Mouse (Mus musculus) liver, adult 2 months (tissue): Measurements from ENCODE around the gene Syngr1. TPM values are rescaled to one million over a fixed set of nuclear protein-coding genes. Genes with fewer than 3 reads are reported as not detected.

Source experiments
- DNase-seq: peaks from one replicate; pipeline ENCODE4 v3.0.0-alpha.2; 2011; ENCODE audit warnings: low read depth, low spot score; ENCODE audit errors: extremely low read depth
- H3K27ac ChIP-seq: fragments of 200-500 bp; replicated peaks from 2 replicates; pipeline ENCODE4 v1.5.1; 2012; ENCODE audit warnings: low read depth, mild to moderate bottlenecking, control low read depth, inconsistent platforms, low read length; ENCODE audit not compliant: insufficient read depth
- H3K27me3 ChIP-seq: fragments of 200-500 bp; 2 replicates; pipeline ENCODE4 v1.6.1; 2012; ENCODE audit warnings: mild to moderate bottlenecking, moderate library complexity, low read length, inconsistent platforms; ENCODE audit not compliant: control insufficient read depth, insufficient read depth
- H3K36me3 ChIP-seq: fragments of 200-500 bp; 2 replicates; pipeline ENCODE4 v1.6.1; 2012; ENCODE audit warnings: low read length, inconsistent platforms; ENCODE audit not compliant: control insufficient read depth, insufficient read depth
- H3K4me1 ChIP-seq: fragments of 200-500 bp; 2 replicates; pipeline ENCODE4 v1.6.1; 2011; ENCODE audit warnings: low read length; ENCODE audit not compliant: control insufficient read depth, insufficient read depth
- H3K4me3 ChIP-seq: fragments of 200-500 bp; 2 replicates; pipeline ENCODE4 v1.5.1; 2011; ENCODE audit warnings: low read depth, mild to moderate bottlenecking, control low read depth, low read length, moderate library complexity; ENCODE audit not compliant: insufficient read depth
- H3K79me2 ChIP-seq: fragments of 200-500 bp; 2 replicates; pipeline ENCODE4 v1.6.1; 2012; ENCODE audit warnings: inconsistent platforms, mild to moderate bottlenecking, low read length, moderate library complexity; ENCODE audit not compliant: control insufficient read depth, insufficient read depth
- H3K9ac ChIP-seq: fragments of 200-500 bp; 2 replicates; pipeline ENCODE4 v1.6.1; 2012; ENCODE audit warnings: low read depth, mild to moderate bottlenecking, control low read depth, inconsistent platforms, low read length
- CTCF ChIP-seq: fragments of 200-500 bp; IDR thresholded peaks from 2 replicates; pipeline ENCODE4 v1.5.1; 2011; ENCODE audit warnings: low read depth, low read length, control low read depth
- POLR2A ChIP-seq: fragments of 200-500 bp; IDR thresholded peaks from 2 replicates; pipeline ENCODE4 v1.6.1; 2011; ENCODE audit warnings: low read length, control low read depth; ENCODE audit not compliant: insufficient read depth; ENCODE audit errors: extremely low read depth
- WGBS: fragments of 180-500 bp; shearing (Covaris S2); methylation state at CpG from one replicate; pipeline ENCODE4 v1.1.7; 2018; 5-methylcytosine and 5-hydroxymethylcytosine counted together
- polyA plus RNA-seq: library from polyadenylated mRNA; depleted of rRNA; stranded (reverse); fragments of >200 nt; gene quantifications from 2 replicates; pipeline ENCODE4 v1.2.3, GENCODE M21; 2012
- total RNA-seq: library from RNA; depleted of rRNA; stranded (reverse); fragments of >200 nt; gene quantifications from 2 replicates; pipeline ENCODE4 v1.2.3, GENCODE M21; 2014

Syngr1 gene
- total and polyA plus RNA-seq, 2 experiments = 0.28 to 1.6 TPM

- H3K27ac ChIP-seq = no peak overlapping the region
Measured at GRCm38 (mm10) chr15:80073256-80073621, 17.9 kb upstream of the Syngr1 start.

GRCm38 (mm10) chr15:80074663-80075373, 16.3 kb upstream of the Syngr1 start:
- TF ChIP-seq POLR2A (no peak), CTCF (no peak)
- no peaks in the 10 kb centered on the region for H3K79me2 ChIP-seq
- no peak overlapping the region for H3K4me3 ChIP-seq
- no peak for DNase-seq
- H3K27me3 ChIP-seq = no peaks in the 10 kb centered on the region
- H3K4me1 ChIP-seq = peaks cover 3% of the 10 kb centered on the region; the same call in 1 of the 2 replicates
- H3K9ac ChIP-seq = no peak overlapping the region
- WGBS = 59% methylated on average over 6 of the region's 6 CpGs
- peak overlapping the region; percentile 24 for H3K27ac ChIP-seq
- peaks cover 27% of the 10 kb centered on the region for H3K36me3 ChIP-seq

More at GRCm38 (mm10) chr15:80073256-80073621, 17.9 kb upstream of the Syngr1 start:
- Histone ChIP-seq H3K27me3 (no peaks in the 10 kb centered on the region), H3K4me3 (no peak overlapping the region), H3K9ac (no peak overlapping the region), H3K4me1 (peaks cover 3% of the 10 kb centered on the region; the same call in 1 of the 2 replicates), H3K36me3 (peaks cover 12% of the 10 kb centered on the region; the same call in 1 of the 2 replicates), H3K79me2 (no peaks in the 10 kb centered on the region)
- no peak for DNase-seq
- TF ChIP-seq CTCF (no peak), POLR2A (no peak)
- 97% methylated on average over 1 of the region's 1 CpGs for WGBS

- 51% methylated on average over 3 of the region's 3 CpGs for WGBS
- Histone ChIP-seq H3K27ac (peak overlapping the region; percentile 24), H3K9ac (no peak overlapping the region), H3K79me2 (no peaks in the 10 kb centered on the region), H3K36me3 (peaks cover 31% of the 10 kb centered on the region), H3K4me3 (no peak overlapping the region), H3K27me3 (no peaks in the 10 kb centered on the region), H3K4me1 (peaks cover 3% of the 10 kb centered on the region; the same call in 1 of the 2 replicates)
- no peak for DNase-seq
- TF ChIP-seq POLR2A (no peak), CTCF (no peak)
Measured at GRCm38 (mm10) chr15:80075374-80075694, 15.8 kb upstream of the Syngr1 start.

- no peak overlapping the region for H3K27ac ChIP-seq
- peaks cover 3% of the 10 kb centered on the region; the same call in 1 of the 2 replicates for H3K4me1 ChIP-seq
- TF ChIP-seq CTCF (no peak), POLR2A (no peak)
- H3K27me3 ChIP-seq = no peaks in the 10 kb centered on the region
- no peak overlapping the region for H3K9ac ChIP-seq
- WGBS = 55% methylated on average over 5 of the region's 5 CpGs
- H3K36me3 ChIP-seq = peaks cover 36% of the 10 kb centered on the region
- H3K4me3 ChIP-seq = no peak overlapping the region
- H3K79me2 ChIP-seq = no peaks in the 10 kb centered on the region
- no peak for DNase-seq
Measured at GRCm38 (mm10) chr15:80075733-80076337, 15.3 kb upstream of the Syngr1 start.

GRCm38 (mm10) chr15:80076338-80077136, 14.6 kb upstream of the Syngr1 start:
- DNase-seq = peak; percentile 31
- no peak overlapping the region for H3K9ac ChIP-seq
- WGBS = 37% methylated on average over 2 of the region's 2 CpGs

More at GRCm38 (mm10) chr15:80076338-80077136, 14.6 kb upstream of the Syngr1 start:
- peak; percentile 85 for TF ChIP-seq CTCF
- TF ChIP-seq POLR2A = no peak
- Histone ChIP-seq H3K27ac (no peak overlapping the region), H3K27me3 (no peaks in the 10 kb centered on the region), H3K79me2 (no peaks in the 10 kb centered on the region), H3K36me3 (peaks cover 43% of the 10 kb centered on the region), H3K4me3 (no peak overlapping the region), H3K4me1 (peaks cover 6% of the 10 kb centered on the region)
